Mouse (Mus musculus): ENCODE data around the gene Gfpt1. TPM values are rescaled to one million over a fixed set of nuclear protein-coding genes. Genes with fewer than 3 reads are reported as not detected.

Gfpt1 gene
- polyA plus RNA-seq, 1 experiment from 2014 or later = 22.3 TPM

DNA sequence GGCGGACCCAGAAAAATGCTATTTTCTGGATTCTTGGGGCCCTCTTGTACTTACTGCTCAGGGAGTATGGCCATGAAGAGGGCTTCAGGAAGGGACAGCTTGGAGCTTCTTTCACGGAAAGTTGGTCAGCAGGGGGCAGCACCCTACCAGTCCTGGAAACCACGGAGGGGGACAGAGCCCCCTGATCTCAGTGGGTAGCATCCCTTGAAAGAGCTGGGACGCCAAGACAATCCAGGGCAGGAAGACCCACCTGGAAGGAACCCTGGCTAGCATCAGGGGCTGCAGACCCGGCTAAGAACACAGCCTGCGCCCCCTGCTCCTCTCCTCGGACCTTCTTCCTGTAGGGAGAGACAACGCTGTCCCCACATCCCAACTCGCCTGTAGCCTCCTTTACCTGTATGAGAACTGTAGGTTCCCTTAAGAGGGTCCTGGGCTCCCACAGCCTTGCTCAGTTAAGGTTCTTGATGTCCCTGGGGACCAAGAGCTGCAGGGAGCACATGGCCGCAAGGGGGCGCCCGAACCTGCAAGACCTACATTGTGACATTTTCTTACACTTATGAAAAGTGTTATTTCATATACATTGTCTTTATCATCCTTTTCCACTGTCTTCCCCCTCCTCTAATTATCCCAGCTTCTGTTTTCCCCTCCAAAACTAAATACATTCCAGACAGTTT is 58.8 kb downstream of the Gfpt1 start:
- H3K9me3 ChIP-seq (ENCODE audit: control insufficient read depth, low read length) = no peaks in the 10 kb centered on the region
- 7% methylated on average over 12 of the region's 12 CpGs for WGBS
- H3K36me3 ChIP-seq (ENCODE audit: control insufficient read depth, insufficient read depth, low read length) = no peaks in the 10 kb centered on the region
- H3K4me2 ChIP-seq (replicated peaks; ENCODE audit: low read depth, low read length) = peak overlapping the region; percentile 43
- peak; percentile 48; the same call in 1 of the 2 replicates for ATAC-seq (ENCODE audit: low FRiP score, low TSS enrichment)
- H3K27ac ChIP-seq (ENCODE audit: low read depth, low read length) = no peak overlapping the region
- H3K9ac ChIP-seq (ENCODE audit: low read depth, low read length) = peak overlapping the region; percentile 43; the same call in 1 of the 2 replicates
- no peaks in the 10 kb centered on the region for H3K27me3 ChIP-seq (ENCODE audit: control insufficient read depth, insufficient read depth, low read length)
- peaks cover 27% of the 10 kb centered on the region for H3K4me1 ChIP-seq (ENCODE audit: control insufficient read depth, insufficient read depth, low read length)
- H3K4me3 ChIP-seq (ENCODE audit: low read length) = peak overlapping the region; percentile 30; the same call in 1 of the 2 replicates

DNA sequence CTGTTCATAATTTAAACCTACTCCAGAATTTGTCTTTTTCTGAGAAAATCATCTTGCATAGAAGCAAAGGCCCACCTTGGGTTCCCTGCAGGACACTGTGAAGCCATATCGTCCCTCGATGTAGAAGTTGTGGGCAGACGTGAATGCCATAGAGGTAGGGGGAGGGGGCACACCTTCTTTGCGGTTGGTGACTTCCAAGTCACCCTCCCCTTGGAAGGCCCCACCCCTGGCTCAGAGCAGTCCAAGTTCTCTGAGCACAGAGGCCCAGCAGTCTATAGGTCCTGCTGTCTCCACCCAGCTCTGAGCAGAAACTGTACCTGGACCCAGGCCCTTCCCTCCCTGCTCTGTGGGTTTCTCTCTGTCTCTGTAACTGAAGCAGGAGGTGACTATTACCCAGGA is 59.3 kb downstream of the Gfpt1 start:
- ATAC-seq (ENCODE audit: low FRiP score, low TSS enrichment) = peak; percentile 45; the same call in 1 of the 2 replicates
- Histone ChIP-seq H3K27ac (ENCODE audit: low read depth, low read length) (no peak overlapping the region), H3K36me3 (ENCODE audit: control insufficient read depth, insufficient read depth, low read length) (no peaks in the 10 kb centered on the region), H3K27me3 (ENCODE audit: control insufficient read depth, insufficient read depth, low read length) (no peaks in the 10 kb centered on the region), H3K4me3 (ENCODE audit: low read length) (no peak overlapping the region), H3K4me1 (ENCODE audit: control insufficient read depth, insufficient read depth, low read length) (peaks cover 27% of the 10 kb centered on the region), H3K9ac (ENCODE audit: low read depth, low read length) (no peak overlapping the region), H3K4me2 (replicated peaks; ENCODE audit: low read depth, low read length) (no peak overlapping the region), H3K9me3 (ENCODE audit: control insufficient read depth, low read length) (no peaks in the 10 kb centered on the region)
- WGBS = 11% methylated on average over 4 of the region's 4 CpGs

GRCm38 (mm10) chr6:87102421-87102911 is 59.8 kb downstream of the Gfpt1 start:
- H3K9ac ChIP-seq (ENCODE audit: low read depth, low read length) = no peak overlapping the region
- no peaks in the 10 kb centered on the region for H3K27me3 ChIP-seq (ENCODE audit: control insufficient read depth, insufficient read depth, low read length)
- no peak overlapping the region for H3K4me2 ChIP-seq (replicated peaks; ENCODE audit: low read depth, low read length)
- ATAC-seq (ENCODE audit: low FRiP score, low TSS enrichment) = peak; percentile 51; the same call in 1 of the 2 replicates
- H3K4me3 ChIP-seq (ENCODE audit: low read length) = no peak overlapping the region
- H3K36me3 ChIP-seq (ENCODE audit: control insufficient read depth, insufficient read depth, low read length) = no peaks in the 10 kb centered on the region
- H3K9me3 ChIP-seq (ENCODE audit: control insufficient read depth, low read length) = no peaks in the 10 kb centered on the region
- peaks cover 27% of the 10 kb centered on the region for H3K4me1 ChIP-seq (ENCODE audit: control insufficient read depth, insufficient read depth, low read length)
- H3K27ac ChIP-seq (ENCODE audit: low read depth, low read length) = no peak overlapping the region
- WGBS = 8% methylated on average over 7 of the region's 7 CpGs

DNA sequence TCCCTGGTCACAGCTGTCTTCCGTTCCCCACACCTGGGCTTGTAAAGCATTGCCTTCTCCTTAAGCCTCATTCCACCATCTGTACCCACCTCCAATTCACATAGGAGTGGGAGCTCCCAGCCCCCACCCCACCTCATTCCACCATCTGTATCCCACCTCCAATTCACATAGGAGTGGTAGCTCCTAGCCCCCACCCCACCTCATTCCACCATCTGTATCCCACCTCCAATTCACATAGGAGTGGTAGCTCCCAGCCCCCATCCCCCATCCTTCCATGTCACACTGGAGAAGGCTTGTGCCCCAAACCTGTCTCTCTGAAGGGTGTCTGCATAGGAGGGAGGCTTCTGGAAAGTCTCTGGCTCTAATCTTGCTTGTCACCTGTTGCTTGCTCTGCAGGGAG is 60.7 kb downstream of the Gfpt1 start:
- no peak for ATAC-seq (ENCODE audit: low FRiP score, low TSS enrichment)
- Histone ChIP-seq H3K27ac (ENCODE audit: low read depth, low read length) (no peak overlapping the region), H3K4me3 (ENCODE audit: low read length) (no peak overlapping the region), H3K9me3 (ENCODE audit: control insufficient read depth, low read length) (no peaks in the 10 kb centered on the region), H3K9ac (ENCODE audit: low read depth, low read length) (no peak overlapping the region), H3K4me1 (ENCODE audit: control insufficient read depth, insufficient read depth, low read length) (peaks cover 21% of the 10 kb centered on the region), H3K27me3 (ENCODE audit: control insufficient read depth, insufficient read depth, low read length) (no peaks in the 10 kb centered on the region), H3K36me3 (ENCODE audit: control insufficient read depth, insufficient read depth, low read length) (no peaks in the 10 kb centered on the region), H3K4me2 (replicated peaks; ENCODE audit: low read depth, low read length) (no peak overlapping the region)
- 77% methylated on average over 1 of the region's 1 CpGs for WGBS

- Histone ChIP-seq H3K27me3 (ENCODE audit: control insufficient read depth, insufficient read depth, low read length) (no peaks in the 10 kb centered on the region), H3K36me3 (ENCODE audit: control insufficient read depth, insufficient read depth, low read length) (no peaks in the 10 kb centered on the region), H3K4me2 (replicated peaks; ENCODE audit: low read depth, low read length) (no peak within 1 kb of the TSS), H3K9ac (ENCODE audit: low read depth, low read length) (no peak within 1 kb of the TSS), H3K4me3 (ENCODE audit: low read length) (no peak within 1 kb of the TSS), H3K4me1 (ENCODE audit: control insufficient read depth, insufficient read depth, low read length) (peaks cover 17% of the 10 kb centered on the region), H3K9me3 (ENCODE audit: control insufficient read depth, low read length) (no peaks in the 10 kb centered on the region), H3K27ac (ENCODE audit: low read depth, low read length) (no peak within 1 kb of the TSS)
- 61% methylated on average over 11 of the region's 11 CpGs for WGBS
- no peak for ATAC-seq (ENCODE audit: low FRiP score, low TSS enrichment)
Observed at GRCm38 (mm10) chr6:87104123-87104796, 61.6 kb downstream of the Gfpt1 start, which contains the start of gene D6Ertd527e. Gene D6Ertd527e (plus strand): TSS chr6:87104746.

DNA sequence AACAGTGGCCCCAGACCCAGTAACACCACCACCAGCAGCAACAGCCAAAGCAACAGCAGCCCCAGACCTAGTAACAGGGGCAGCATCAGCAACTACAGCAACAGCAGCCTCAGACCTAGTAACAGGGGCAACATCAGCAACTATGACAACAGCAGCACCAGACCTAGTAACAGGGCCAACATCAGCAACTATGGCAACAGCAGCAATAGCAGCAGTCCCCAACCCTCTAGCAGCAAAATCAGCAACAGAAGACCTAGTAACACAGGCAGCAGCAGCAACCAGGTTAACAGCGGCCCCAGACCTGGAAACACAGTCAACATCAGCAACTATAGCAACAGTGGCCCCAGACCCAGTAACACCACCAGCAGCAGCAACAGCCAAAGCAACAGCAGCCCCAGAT is 68.8 kb downstream of the Gfpt1 start:
- no peaks in the 10 kb centered on the region for H3K9me3 ChIP-seq (ENCODE audit: control insufficient read depth, low read length)
- no peak for ATAC-seq (ENCODE audit: low FRiP score, low TSS enrichment)
- no peak overlapping the region for H3K9ac ChIP-seq (ENCODE audit: low read depth, low read length)
- H3K27ac ChIP-seq (ENCODE audit: low read depth, low read length) = no peak overlapping the region
- 94% methylated on average over 1 of the region's 1 CpGs for WGBS
- H3K27me3 ChIP-seq (ENCODE audit: control insufficient read depth, insufficient read depth, low read length) = no peaks in the 10 kb centered on the region
- H3K36me3 ChIP-seq (ENCODE audit: control insufficient read depth, insufficient read depth, low read length) = no peaks in the 10 kb centered on the region
- H3K4me2 ChIP-seq (replicated peaks; ENCODE audit: low read depth, low read length) = no peak overlapping the region
- no peak overlapping the region for H3K4me3 ChIP-seq (ENCODE audit: low read length)
- H3K4me1 ChIP-seq (ENCODE audit: control insufficient read depth, insufficient read depth, low read length) = no peaks in the 10 kb centered on the region

- H3K27me3 ChIP-seq (ENCODE audit: control insufficient read depth, insufficient read depth, low read length) = no peaks in the 10 kb centered on the region
- no peaks in the 10 kb centered on the region for H3K36me3 ChIP-seq (ENCODE audit: control insufficient read depth, insufficient read depth, low read length)
- no peak overlapping the region for H3K4me2 ChIP-seq (replicated peaks; ENCODE audit: low read depth, low read length)
- no peak overlapping the region for H3K27ac ChIP-seq (ENCODE audit: low read depth, low read length)
- H3K4me3 ChIP-seq (ENCODE audit: low read length) = no peak overlapping the region
- no peak for ATAC-seq (ENCODE audit: low FRiP score, low TSS enrichment)
- H3K9ac ChIP-seq (ENCODE audit: low read depth, low read length) = no peak overlapping the region
- no peaks in the 10 kb centered on the region for H3K4me1 ChIP-seq (ENCODE audit: control insufficient read depth, insufficient read depth, low read length)
- 82% methylated on average over 6 of the region's 6 CpGs for WGBS
- H3K9me3 ChIP-seq (ENCODE audit: control insufficient read depth, low read length) = no peaks in the 10 kb centered on the region
Observed at GRCm38 (mm10) chr6:87112125-87112524, 69.5 kb downstream of the Gfpt1 start.

DNA sequence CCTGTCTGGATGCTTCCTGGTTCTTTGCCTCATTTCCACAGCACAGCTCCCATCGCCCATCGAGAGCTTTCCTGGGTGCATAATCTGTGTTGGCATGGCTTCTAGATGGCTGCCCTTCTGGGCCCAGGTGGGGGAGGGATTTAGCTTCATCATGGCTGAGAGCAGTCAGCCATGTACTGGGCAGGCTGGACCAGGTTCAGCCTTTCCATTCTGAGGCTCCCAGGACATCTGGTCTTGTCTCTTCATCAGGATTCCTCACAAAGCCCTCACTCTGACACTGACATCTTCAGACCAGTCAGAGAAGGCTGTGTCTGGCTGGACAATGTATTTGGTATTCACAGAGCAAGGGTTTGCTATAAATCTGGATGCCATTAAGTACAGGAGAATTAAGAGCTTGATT is 73.3 kb downstream of the Gfpt1 start:
- ATAC-seq (ENCODE audit: low FRiP score, low TSS enrichment) = no peak
- no peaks in the 10 kb centered on the region for H3K27me3 ChIP-seq (ENCODE audit: control insufficient read depth, insufficient read depth, low read length)
- WGBS = 94% methylated on average over 2 of the region's 2 CpGs
- no peak overlapping the region for H3K4me2 ChIP-seq (replicated peaks; ENCODE audit: low read depth, low read length)
- H3K9me3 ChIP-seq (ENCODE audit: control insufficient read depth, low read length) = no peaks in the 10 kb centered on the region
- no peaks in the 10 kb centered on the region for H3K4me1 ChIP-seq (ENCODE audit: control insufficient read depth, insufficient read depth, low read length)
- H3K36me3 ChIP-seq (ENCODE audit: control insufficient read depth, insufficient read depth, low read length) = no peaks in the 10 kb centered on the region
- no peak overlapping the region for H3K27ac ChIP-seq (ENCODE audit: low read depth, low read length)
- H3K9ac ChIP-seq (ENCODE audit: low read depth, low read length) = no peak overlapping the region
- no peak overlapping the region for H3K4me3 ChIP-seq (ENCODE audit: low read length)

DNA sequence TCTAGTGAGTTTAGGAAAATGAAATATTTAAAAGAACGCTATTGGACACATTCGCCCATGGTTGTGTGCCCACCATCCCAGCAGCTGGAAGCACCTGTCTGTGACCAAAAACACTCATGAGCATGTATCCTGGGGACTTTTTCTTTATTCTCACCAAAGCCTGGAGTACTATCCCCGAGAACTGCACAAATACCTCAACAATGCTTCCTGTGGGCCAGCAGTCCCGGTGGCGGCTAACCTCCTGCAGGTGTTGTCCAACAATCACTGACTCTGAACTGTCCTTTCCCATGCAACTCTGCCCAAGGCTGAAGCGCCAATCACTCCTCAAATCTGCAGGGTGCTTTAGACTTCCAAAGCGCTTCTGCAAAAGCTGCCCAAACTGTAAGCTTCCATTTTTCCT is 74.0 kb downstream of the Gfpt1 start:
- H3K27ac ChIP-seq (ENCODE audit: low read depth, low read length) = no peak overlapping the region
- H3K36me3 ChIP-seq (ENCODE audit: control insufficient read depth, insufficient read depth, low read length) = no peaks in the 10 kb centered on the region
- no peaks in the 10 kb centered on the region for H3K9me3 ChIP-seq (ENCODE audit: control insufficient read depth, low read length)
- H3K27me3 ChIP-seq (ENCODE audit: control insufficient read depth, insufficient read depth, low read length) = no peaks in the 10 kb centered on the region
- no peak overlapping the region for H3K9ac ChIP-seq (ENCODE audit: low read depth, low read length)
- WGBS = 85% methylated on average over 7 of the region's 7 CpGs
- no peaks in the 10 kb centered on the region for H3K4me1 ChIP-seq (ENCODE audit: control insufficient read depth, insufficient read depth, low read length)
- no peak overlapping the region for H3K4me2 ChIP-seq (replicated peaks; ENCODE audit: low read depth, low read length)
- ATAC-seq (ENCODE audit: low FRiP score, low TSS enrichment) = no peak
- H3K4me3 ChIP-seq (ENCODE audit: low read length) = no peak overlapping the region

Measured in kidney, embryonic 14.5 days (tissue).